Mouse (Mus musculus): ENCODE measurements around the gene Mief2. TPM values are rescaled to one million over a fixed set of nuclear protein-coding genes. Genes with fewer than 3 reads are reported as not detected.

The Mief2 gene
- 9.9 and 11.3 TPM in 2 replicates for polyA plus RNA-seq (2015; fragmentation: Nextera tagmentation; extraction: Ambion mirVana)

DNA sequence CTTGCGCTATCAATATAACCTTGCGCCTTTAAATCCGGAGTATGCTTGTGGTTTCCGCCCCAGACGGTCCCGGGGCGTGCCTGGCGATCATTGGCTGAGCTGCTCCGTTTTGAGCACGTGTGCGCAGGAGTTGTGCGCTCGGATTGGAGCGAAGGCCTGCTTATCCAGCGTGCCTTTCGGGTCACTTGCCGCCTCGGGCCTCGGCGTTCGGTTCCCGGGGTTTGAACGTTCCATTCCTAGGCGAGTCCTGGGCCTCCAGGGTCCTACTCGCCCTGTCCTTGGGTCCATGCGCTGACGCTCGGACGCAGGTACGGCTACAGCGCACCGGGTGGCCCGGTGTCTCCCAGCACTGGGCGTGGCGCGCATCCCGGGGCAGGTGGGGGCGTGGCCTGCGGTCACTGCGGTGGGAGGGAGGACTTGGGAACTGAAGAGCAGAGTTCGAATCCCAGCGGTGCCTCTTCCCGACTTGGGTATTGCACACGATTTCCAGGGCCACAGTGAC lies at the start of gene Mief2:
Gene Mief2 (plus strand): TSS at position 139 of the 502 bp plus-strand sequence.
- H3K9ac ChIP-seq, result peak within 1 kb of the TSS; percentile 84
- no peaks in the 10 kb centered on the region for H3K9me3 ChIP-seq
- H3K27me3 ChIP-seq (replicated peaks), result no peaks in the 10 kb centered on the region
- under 1% methylated on average over 44 of the region's 44 CpGs for WGBS
- ATAC-seq (ENCODE audit: insufficient read depth, low FRiP score, low read depth), result peak; percentile 92
- peak within 1 kb of the TSS; percentile 82 for H3K4me2 ChIP-seq
- peak within 1 kb of the TSS; percentile 84 for H3K4me3 ChIP-seq (replicated peaks)
- H3K27ac ChIP-seq, result peak within 1 kb of the TSS; percentile 88
- H3K36me3 ChIP-seq, result peaks cover 17% of the 10 kb centered on the region
- peaks cover 28% of the 10 kb centered on the region for H3K4me1 ChIP-seq

DNA sequence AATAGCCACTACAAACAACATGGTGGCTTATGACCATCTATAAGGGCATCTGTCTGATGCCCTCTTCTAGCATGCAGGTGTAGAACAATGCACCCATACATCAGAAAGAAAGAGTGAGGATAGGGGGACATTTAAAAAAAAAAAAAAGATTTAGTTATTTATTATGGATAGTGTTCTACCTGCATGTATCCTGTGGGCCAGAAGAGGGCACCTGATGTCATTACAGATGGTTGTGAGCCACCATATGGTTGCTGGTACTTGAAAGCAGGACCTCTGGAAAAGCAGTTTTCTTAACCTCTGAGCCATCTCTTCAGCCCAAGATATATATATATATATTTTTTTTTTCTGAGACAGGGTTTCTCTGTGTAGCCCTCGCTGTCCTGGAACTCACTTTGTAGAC lies 32.0 kb upstream of the Mief2 start:
- Histone ChIP-seq H3K27me3 (replicated peaks) (no peaks in the 10 kb centered on the region), H3K27ac (no peak overlapping the region), H3K4me2 (no peak overlapping the region), H3K9me3 (no peaks in the 10 kb centered on the region), H3K4me1 (peaks cover 18% of the 10 kb centered on the region), H3K9ac (no peak overlapping the region), H3K4me3 (replicated peaks) (no peak overlapping the region), H3K36me3 (no peaks in the 10 kb centered on the region)
- ATAC-seq (ENCODE audit: insufficient read depth, low FRiP score, low read depth), result no peak
- 73% methylated on average over 1 of the region's 1 CpGs for WGBS

DNA sequence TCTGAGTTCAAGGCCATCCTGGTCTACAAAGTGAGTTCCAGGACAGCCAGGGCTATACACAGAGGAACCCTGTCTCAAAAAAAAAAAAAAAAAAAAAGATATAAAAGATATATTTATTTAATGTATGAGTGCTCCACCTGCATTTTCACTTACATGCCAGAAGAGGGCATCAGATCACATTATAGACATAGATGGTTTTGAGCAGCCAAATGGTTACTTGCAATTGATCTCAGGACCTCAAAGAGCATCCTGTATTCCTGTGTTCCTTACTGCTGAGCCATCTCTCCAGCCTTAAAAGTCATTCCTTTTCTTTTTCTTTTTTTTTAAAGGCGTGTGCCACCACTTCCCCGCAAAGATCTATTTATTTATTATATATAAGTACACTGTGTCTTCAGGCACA lies 30.6 kb upstream of the Mief2 start:
- ATAC-seq (ENCODE audit: insufficient read depth, low FRiP score, low read depth), result no peak
- WGBS, result 65% methylated on average over 2 of the region's 2 CpGs
- Histone ChIP-seq H3K27me3 (replicated peaks) (no peaks in the 10 kb centered on the region), H3K9ac (no peak overlapping the region), H3K4me1 (peaks cover 20% of the 10 kb centered on the region), H3K9me3 (no peaks in the 10 kb centered on the region), H3K4me3 (replicated peaks) (no peak overlapping the region), H3K36me3 (no peaks in the 10 kb centered on the region), H3K4me2 (no peak overlapping the region), H3K27ac (no peak overlapping the region)

DNA sequence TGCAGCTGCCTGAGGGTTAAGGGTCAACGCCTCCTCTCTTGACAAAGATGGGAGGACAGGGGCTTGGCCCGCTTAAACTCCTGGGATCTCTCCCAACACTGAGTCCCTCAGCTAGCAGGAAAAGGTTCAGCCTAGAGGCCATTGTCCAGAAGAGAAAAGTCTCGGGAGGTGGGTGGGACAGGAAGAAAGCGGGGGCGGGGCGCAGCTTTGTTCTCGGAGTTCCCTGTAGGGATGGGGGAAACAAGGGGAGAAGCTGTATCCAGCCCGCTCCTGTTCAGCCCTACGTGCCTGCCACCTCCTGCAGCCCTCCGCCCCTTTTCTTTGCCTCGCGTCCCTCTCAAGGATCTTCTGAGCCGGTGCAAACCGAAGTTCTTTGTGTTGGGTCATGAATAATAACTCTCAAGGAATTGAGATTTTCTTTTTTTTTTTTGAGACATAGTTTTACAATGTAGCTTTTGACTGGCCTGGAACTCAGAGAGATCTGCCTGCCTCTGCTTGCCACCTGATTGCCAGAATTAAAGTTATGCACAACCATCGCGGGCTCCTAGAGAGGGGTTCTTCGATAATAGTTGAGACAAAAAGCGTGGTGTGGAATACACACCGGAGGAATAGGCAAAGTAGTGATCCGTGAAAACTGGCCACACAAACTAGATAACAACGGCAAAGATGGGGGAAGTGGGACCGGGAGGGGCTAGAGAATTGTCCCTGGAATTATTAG lies 29.2 kb upstream of the Mief2 start:
- 4% methylated on average over 22 of the region's 22 CpGs for WGBS
- Histone ChIP-seq H3K4me2 (peak overlapping the region; percentile 80), H3K4me1 (peaks cover 20% of the 10 kb centered on the region), H3K27ac (peak overlapping the region; percentile 92), H3K27me3 (replicated peaks) (no peaks in the 10 kb centered on the region), H3K9me3 (no peaks in the 10 kb centered on the region), H3K9ac (peak overlapping the region; percentile 48), H3K36me3 (0 out of 2 replicates have a peak, but pooled peaks cover 2% of the 10 kb centered on the region), H3K4me3 (replicated peaks) (peak overlapping the region; percentile 63)
- peak; percentile 12; the same call in 1 of the 2 replicates for ATAC-seq (ENCODE audit: insufficient read depth, low FRiP score, low read depth)

DNA sequence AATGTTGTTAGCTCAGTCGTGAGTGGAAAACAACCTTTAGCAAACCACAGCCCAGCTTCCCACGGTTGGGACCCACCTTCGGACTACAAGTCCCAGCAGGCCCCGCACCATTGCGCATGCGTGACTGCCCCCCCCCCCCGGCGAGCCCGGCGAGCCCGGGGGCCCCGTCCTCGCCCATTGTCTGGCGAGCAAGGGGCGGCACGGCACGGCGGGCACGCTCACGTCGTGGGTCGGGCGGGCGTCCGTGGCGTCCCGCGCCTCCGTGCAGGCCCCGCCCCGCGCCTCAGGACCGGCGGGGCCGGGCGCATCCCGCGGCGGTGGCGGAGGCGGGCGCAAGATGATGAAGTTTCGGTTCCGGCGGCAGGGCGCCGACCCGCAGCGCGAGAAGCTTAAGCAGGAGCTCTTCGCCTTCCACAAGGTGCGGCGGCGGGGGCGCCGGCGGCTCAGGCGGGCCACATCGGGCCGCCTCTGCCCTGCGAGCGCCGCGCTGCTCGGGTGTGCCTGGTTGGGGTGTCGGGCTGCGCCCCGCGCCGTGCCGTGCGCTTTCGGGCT lies 28.6 kb upstream of the Mief2 start, which contains the start of gene Llgl1:
Gene Llgl1 (plus strand): TSS at position 200 of the 552 bp plus-strand sequence.
- ATAC-seq (ENCODE audit: insufficient read depth, low FRiP score, low read depth), result peak; percentile 91
- peaks cover 20% of the 10 kb centered on the region for H3K4me1 ChIP-seq
- H3K27ac ChIP-seq, result peak within 1 kb of the TSS; percentile 92
- H3K36me3 ChIP-seq, result 0 out of 2 replicates have a peak, but pooled peaks cover 3% of the 10 kb centered on the region
- no peaks in the 10 kb centered on the region for H3K27me3 ChIP-seq (replicated peaks)
- H3K4me3 ChIP-seq (replicated peaks), result peak within 1 kb of the TSS; percentile 63
- H3K9ac ChIP-seq, result peak within 1 kb of the TSS; percentile 89
- peak within 1 kb of the TSS; percentile 80 for H3K4me2 ChIP-seq
- WGBS, result under 1% methylated on average over 73 of the region's 73 CpGs
- no peaks in the 10 kb centered on the region for H3K9me3 ChIP-seq

DNA sequence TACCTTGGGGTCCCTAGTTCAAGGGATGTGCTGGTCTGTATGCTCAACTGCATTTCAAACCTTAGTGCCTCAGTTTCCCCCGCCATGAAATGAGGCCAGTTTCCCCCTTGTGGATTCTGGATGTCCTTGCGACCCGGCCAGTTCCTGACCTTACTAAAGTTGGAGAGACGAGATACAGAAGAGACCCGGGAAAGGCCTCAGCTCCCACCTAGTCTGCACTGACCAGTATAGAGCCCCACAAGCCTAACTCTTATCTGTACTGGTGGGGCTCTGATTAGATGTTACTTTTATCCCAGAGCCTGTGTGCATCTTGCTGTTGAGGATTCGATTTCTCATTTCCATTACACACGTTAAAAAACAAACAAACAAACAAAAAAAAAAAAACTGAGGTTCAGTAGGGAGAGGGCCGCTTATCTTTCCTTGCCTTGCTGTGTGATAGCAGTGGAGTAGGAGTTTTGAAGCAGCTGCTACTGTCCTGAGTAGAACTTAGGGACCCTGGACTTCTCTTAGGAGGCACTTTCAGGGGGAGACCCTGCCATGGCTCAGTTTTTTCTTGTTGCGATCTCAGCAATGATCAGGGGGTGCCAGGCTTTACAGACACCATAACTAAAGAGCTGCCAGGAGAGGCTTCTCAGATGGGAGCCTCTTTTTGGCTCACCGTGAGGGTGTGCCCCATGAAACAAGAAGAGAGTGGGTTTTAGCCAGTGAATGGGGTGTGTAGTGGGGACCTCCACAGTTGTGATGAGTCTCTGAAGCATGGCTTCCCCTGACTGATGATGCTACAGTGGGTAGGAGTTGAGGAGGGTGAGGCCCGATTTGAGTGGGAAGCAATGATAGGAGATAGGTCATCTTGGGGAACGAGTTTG lies 27.6 kb upstream of the Mief2 start:
- peak overlapping the region; percentile 80 for H3K4me2 ChIP-seq
- H3K9me3 ChIP-seq, result no peaks in the 10 kb centered on the region
- no peaks in the 10 kb centered on the region for H3K27me3 ChIP-seq (replicated peaks)
- WGBS, result 22% methylated on average over 12 of the region's 12 CpGs
- H3K27ac ChIP-seq, result peak overlapping the region; percentile 92
- peak overlapping the region; percentile 63 for H3K4me3 ChIP-seq (replicated peaks)
- peak overlapping the region; percentile 89; the same call in 1 of the 2 replicates for H3K9ac ChIP-seq
- 0 out of 2 replicates have a peak, but pooled peaks cover 7% of the 10 kb centered on the region for H3K36me3 ChIP-seq
- peaks cover 20% of the 10 kb centered on the region for H3K4me1 ChIP-seq
- no peak for ATAC-seq (ENCODE audit: insufficient read depth, low FRiP score, low read depth)

DNA sequence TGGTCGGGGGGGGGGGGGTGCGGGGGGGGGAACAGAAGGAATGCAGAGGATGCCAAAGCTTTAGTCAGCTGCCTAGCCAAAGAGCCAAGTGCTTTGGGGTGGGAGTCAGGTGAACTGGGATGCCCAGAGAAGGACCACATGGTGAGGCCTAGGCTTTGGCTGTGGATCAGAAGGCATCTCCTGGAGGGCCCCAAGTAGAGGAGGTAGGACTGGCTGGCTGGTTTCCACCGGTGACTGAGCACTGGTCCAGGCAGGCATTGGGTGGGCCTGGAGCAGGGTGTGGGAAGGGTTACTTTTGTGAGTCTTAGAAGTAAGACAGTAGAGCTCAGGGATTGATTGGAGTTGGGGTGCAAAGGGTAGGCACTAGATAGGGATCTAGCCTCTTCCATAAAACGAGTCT lies 26.6 kb upstream of the Mief2 start:
- Histone ChIP-seq H3K27ac (no peak overlapping the region), H3K4me2 (no peak overlapping the region), H3K36me3 (peaks cover 18% of the 10 kb centered on the region), H3K4me1 (peaks cover 20% of the 10 kb centered on the region), H3K4me3 (replicated peaks) (no peak overlapping the region), H3K27me3 (replicated peaks) (no peaks in the 10 kb centered on the region), H3K9ac (no peak overlapping the region), H3K9me3 (no peaks in the 10 kb centered on the region)
- 64% methylated on average over 4 of the region's 4 CpGs for WGBS
- no peak for ATAC-seq (ENCODE audit: insufficient read depth, low FRiP score, low read depth)

DNA sequence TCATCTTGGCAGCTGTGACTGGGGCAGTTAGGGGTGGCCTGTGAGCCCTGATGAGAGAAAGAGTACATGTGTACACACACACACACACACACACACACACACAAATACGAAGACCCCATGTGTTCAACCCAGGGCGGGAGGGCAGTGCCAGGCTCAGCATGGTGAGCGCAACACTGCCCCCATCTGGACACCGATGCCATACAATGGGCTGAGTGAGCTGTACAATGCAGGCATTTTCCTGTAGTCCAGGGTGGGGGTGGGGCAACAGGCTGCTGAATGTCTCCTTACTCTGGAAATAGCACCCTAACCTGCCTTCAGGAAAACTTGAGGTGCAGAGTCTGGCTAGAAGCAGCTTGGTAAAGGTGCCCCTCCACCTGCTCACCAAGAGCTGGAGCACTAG lies 25.1 kb upstream of the Mief2 start:
- peaks cover 30% of the 10 kb centered on the region for H3K36me3 ChIP-seq
- H3K27me3 ChIP-seq (replicated peaks), result no peaks in the 10 kb centered on the region
- H3K4me1 ChIP-seq, result peaks cover 26% of the 10 kb centered on the region
- 46% methylated on average over 4 of the region's 4 CpGs for WGBS
- H3K4me3 ChIP-seq (replicated peaks), result no peak overlapping the region
- H3K27ac ChIP-seq, result no peak overlapping the region
- no peaks in the 10 kb centered on the region for H3K9me3 ChIP-seq
- no peak overlapping the region for H3K4me2 ChIP-seq
- no peak overlapping the region for H3K9ac ChIP-seq
- ATAC-seq (ENCODE audit: insufficient read depth, low FRiP score, low read depth), result no peak

DNA sequence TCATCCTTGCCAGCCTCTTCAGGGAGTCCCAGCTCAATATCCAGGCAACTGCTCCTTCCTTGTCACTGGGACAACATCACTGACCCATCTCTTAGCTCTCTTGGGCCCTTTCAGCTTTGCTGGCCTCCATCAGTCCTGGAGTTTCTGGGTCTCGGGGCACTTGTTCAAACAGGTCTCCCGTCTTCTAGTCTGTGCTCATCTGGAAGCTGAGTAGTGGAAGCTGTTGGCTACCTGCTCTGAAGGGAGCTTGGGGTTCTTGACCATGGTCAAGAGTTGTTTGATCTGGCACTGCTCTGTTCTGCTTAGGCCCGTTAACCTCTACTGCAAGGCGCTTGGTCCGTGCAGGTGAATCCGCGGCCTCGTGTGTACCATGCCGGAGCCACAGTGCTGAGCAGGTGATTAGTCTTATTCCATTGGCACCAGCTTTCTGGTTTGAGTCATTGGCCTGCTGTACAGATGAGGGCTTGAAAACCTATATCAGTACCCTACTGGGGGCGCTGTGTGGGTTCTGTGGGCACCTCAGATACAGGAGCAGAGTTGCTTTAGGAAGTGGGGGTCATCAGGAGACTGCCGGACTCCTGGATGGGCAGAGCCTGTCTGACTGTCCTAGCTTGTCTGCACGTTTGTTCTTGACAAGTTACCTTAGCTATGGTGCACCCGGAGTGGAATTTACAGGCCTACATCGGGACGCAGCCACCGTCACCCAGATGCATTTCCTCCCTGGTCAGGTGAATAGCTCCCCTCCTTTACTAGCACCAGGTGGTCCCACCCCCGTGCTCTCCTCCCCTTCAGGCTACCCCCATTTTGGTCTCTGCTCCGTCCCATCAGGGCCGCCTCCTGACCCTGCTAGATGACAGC lies 23.9 kb upstream of the Mief2 start:
- Histone ChIP-seq H3K4me2 (no peak overlapping the region), H3K9me3 (no peaks in the 10 kb centered on the region), H3K4me3 (replicated peaks) (no peak overlapping the region), H3K27me3 (replicated peaks) (no peaks in the 10 kb centered on the region), H3K36me3 (peaks cover 42% of the 10 kb centered on the region), H3K9ac (no peak overlapping the region), H3K4me1 (peaks cover 19% of the 10 kb centered on the region), H3K27ac (no peak overlapping the region)
- WGBS, result 93% methylated on average over 19 of the region's 19 CpGs
- no peak for ATAC-seq (ENCODE audit: insufficient read depth, low FRiP score, low read depth)

DNA sequence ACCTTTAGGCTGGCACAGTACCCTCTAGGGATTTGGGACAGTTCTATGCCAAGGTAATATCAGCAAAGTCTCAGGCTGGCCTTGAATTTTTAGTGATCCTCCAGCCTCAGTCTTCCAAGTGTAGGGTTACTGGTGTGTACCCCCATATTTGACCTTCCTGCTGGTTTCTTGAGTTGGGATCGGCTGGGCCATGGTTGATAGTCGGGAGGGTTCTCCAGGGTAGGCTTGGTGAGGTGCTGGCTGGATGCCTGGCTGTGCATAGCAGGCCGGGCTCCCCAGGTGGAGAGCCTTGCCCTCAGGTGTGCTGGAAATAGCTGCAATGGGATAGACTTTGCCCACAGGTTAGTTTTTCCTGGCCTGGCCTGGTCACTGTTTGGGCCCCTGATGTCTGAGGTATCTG lies 22.9 kb upstream of the Mief2 start:
- ATAC-seq (ENCODE audit: insufficient read depth, low FRiP score, low read depth), result no peak
- WGBS, result 90% methylated on average over 3 of the region's 3 CpGs

DNA sequence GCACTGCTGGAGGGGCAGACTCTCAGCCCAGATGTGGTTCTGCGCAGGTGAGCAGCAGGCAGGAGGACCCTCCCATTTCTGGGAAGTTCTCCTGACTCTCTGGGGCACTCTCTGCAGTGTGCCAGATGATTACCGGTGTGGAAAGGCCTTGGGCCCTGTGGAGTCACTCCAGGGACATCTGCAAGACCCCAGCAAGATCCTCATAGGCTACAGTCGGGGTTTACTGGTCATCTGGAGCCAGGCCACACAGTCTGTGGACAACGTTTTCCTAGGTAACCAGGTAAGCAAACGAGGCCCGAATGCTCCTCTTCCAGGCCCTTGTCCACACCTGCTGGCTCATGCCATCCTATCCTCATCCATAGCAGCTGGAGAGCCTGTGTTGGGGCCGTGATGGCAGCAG lies 22.1 kb upstream of the Mief2 start:
- ATAC-seq (ENCODE audit: insufficient read depth, low FRiP score, low read depth), result no peak
- WGBS, result 91% methylated on average over 7 of the region's 7 CpGs
- Histone ChIP-seq H3K27me3 (replicated peaks) (no peaks in the 10 kb centered on the region), H3K27ac (no peak overlapping the region), H3K4me3 (replicated peaks) (no peak overlapping the region), H3K36me3 (peaks cover 57% of the 10 kb centered on the region), H3K4me2 (no peak overlapping the region), H3K4me1 (peaks cover 9% of the 10 kb centered on the region), H3K9me3 (no peaks in the 10 kb centered on the region), H3K9ac (no peak overlapping the region)

More for the DNA sequence above, 22.9 kb upstream of the Mief2 start:
- no peak overlapping the region for H3K4me3 ChIP-seq (replicated peaks)
- no peaks in the 10 kb centered on the region for H3K27me3 ChIP-seq (replicated peaks)
- peaks cover 17% of the 10 kb centered on the region for H3K4me1 ChIP-seq
- no peaks in the 10 kb centered on the region for H3K9me3 ChIP-seq
- no peak overlapping the region for H3K27ac ChIP-seq
- no peak overlapping the region for H3K9ac ChIP-seq
- H3K4me2 ChIP-seq, result no peak overlapping the region
- H3K36me3 ChIP-seq, result peaks cover 52% of the 10 kb centered on the region
